Mouse (Mus musculus) retina, adult 2 months (tissue): ENCODE results near the gene AW011738.

Source experiments
- DNase-seq: peaks from one replicate; pipeline ENCODE4 v3.0.0-alpha.2; 2012; ENCODE audit warnings: low read depth, low spot score

AW011738 gene

GRCm38 (mm10) chr4:156203001-156203412, at the start of gene AW011738:
Gene AW011738, plus strand, starts transcription at chr4:156203304.
- DNase-seq = no peak

- no peak for DNase-seq
Observed at GRCm38 (mm10) chr4:156154771-156155170, 48.3 kb upstream of the AW011738 start.

- DNase-seq = no peak
Observed at GRCm38 (mm10) chr4:156166477-156166876, 36.6 kb upstream of the AW011738 start.

GRCm38 (mm10) chr4:156168611-156169010, 34.5 kb upstream of the AW011738 start:
- DNase-seq = no peak

GRCm38 (mm10) chr4:156169129-156169528, 34.0 kb upstream of the AW011738 start:
- no peak for DNase-seq

- no peak for DNase-seq
Observed at GRCm38 (mm10) chr4:156171828-156172227, 31.3 kb upstream of the AW011738 start.

GRCm38 (mm10) chr4:156177630-156178029, 25.5 kb upstream of the AW011738 start:
- no peak for DNase-seq

- DNase-seq = no peak
Observed at GRCm38 (mm10) chr4:156183747-156184146, 19.4 kb upstream of the AW011738 start.

- DNase-seq = no peak
Observed at GRCm38 (mm10) chr4:156184291-156184954, 18.7 kb upstream of the AW011738 start.

GRCm38 (mm10) chr4:156185456-156185949, 17.6 kb upstream of the AW011738 start:
- DNase-seq = no peak

- DNase-seq = no peak
Observed at GRCm38 (mm10) chr4:156185950-156186850, 16.9 kb upstream of the AW011738 start.

- no peak for DNase-seq
Observed at GRCm38 (mm10) chr4:156188162-156188810, 14.8 kb upstream of the AW011738 start.

GRCm38 (mm10) chr4:156188811-156189323, 14.2 kb upstream of the AW011738 start:
- no peak for DNase-seq

- no peak for DNase-seq
Observed at GRCm38 (mm10) chr4:156192421-156193199, 10.5 kb upstream of the AW011738 start.

- no peak for DNase-seq
Observed at GRCm38 (mm10) chr4:156193200-156193590, 9.9 kb upstream of the AW011738 start.

GRCm38 (mm10) chr4:156193906-156194305, 9.2 kb upstream of the AW011738 start:
- DNase-seq = no peak

GRCm38 (mm10) chr4:156194346-156194745, 8.8 kb upstream of the AW011738 start:
- no peak for DNase-seq

- no peak for DNase-seq
Observed at GRCm38 (mm10) chr4:156195927-156196870, 6.9 kb upstream of the AW011738 start.

- no peak for DNase-seq
Observed at GRCm38 (mm10) chr4:156197131-156197828, 5.8 kb upstream of the AW011738 start, which contains the start of gene Agrn. Gene Agrn, minus strand, starts transcription at chr4:156197488.
